Mouse (Mus musculus) gastrocnemius, postnatal 36 days (tissue): ENCODE data around the gene Guk1. TPM values are rescaled to one million over a fixed set of nuclear protein-coding genes. Genes with fewer than 3 reads are reported as not detected.
A peak's percentile ranks its signal among the peaks of the same experiment; 100 is the strongest.

Experiments
- DNase-seq, 2 experiments: peaks; one replicate each; pipeline ENCODE4 v3.0.0; 2022
- intact Hi-C: fragments of 180-260 bp; cut with DNase I; formaldehyde crosslinking; loops from one replicate; pipeline ENCODE4 v1.15.1; 2025
- long read RNA-seq, 2 experiments: library from polyadenylated mRNA; stranded (forward); transcript quantifications; one replicate each; pipeline ENCODE4 v2.0.0; 2021
- total RNA-seq, 2 experiments: library from RNA; stranded (reverse); gene quantifications; 2 replicates each; pipeline ENCODE4 v1.2.3; 2021

The Guk1 gene
- total RNA-seq, result 10 to 100 TPM; 21.2 to 24.7 TPM
- long read RNA-seq, experiment 1, transcript Guk1-204 (8 exons, 1,078 nt), result major isoform, 31 of 51 reads
- long read RNA-seq, experiment 1, partial matches to known transcripts, result 1 of 51 reads
- long read RNA-seq, experiment 1, other reads (novel, unspliced or antisense), result 19 of 51 reads
- long read RNA-seq, experiment 2, transcript Guk1-204 (8 exons, 1,078 nt), result major isoform, 36 of 60 reads
- long read RNA-seq, experiment 2, partial matches to known transcripts, result 0 of 60 reads
- long read RNA-seq, experiment 2, other reads (novel, unspliced or antisense), result 23 of 60 reads

DNA sequence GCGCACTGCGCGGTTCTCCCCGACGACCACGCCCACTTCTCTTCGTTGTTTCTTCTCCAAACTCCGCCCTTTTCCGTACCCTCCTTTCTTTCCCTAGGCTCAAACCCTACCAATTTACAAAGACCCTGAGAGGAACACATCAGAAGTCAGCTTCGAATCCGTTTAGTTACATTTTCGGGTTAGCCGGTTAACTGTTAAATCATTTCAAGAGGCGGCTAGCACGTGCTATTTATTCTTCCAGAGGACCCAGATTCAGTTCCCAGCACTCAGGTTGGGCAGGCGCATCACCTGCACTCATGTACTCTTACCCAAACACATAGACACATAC is at the start of gene Guk1:
Guk1 (minus strand) TSS at position 154 of the 328 bp plus-strand sequence.
- no peak for DNase-seq
- intact Hi-C loops, result no loop called here

- no peak for DNase-seq
- intact Hi-C loops, result loop anchor here (2.0 to 5.0 kb wide), 3 partner anchors 53 to 243 kb away; no protein-coding TSS in a partner anchor
Measured at GRCm38 (mm10) chr11:59239796-59240195, 47.8 kb upstream of the Guk1 start.

- DNase-seq, result no peak
- intact Hi-C loops, result loop anchor here (2.0 kb wide), 1 partner anchor 59 kb away; no protein-coding TSS in a partner anchor
Measured at GRCm38 (mm10) chr11:59239428-59239785, 47.4 kb upstream of the Guk1 start.

- DNase-seq, result peak in 1 of 2 experiments; percentile 25
- intact Hi-C loops, result loop anchor here (2.0 kb wide), 1 partner anchor 60 kb away; no protein-coding TSS in a partner anchor
Measured at GRCm38 (mm10) chr11:59238525-59239427, 46.8 kb upstream of the Guk1 start.

- DNase-seq, result no peak
- intact Hi-C loops, result no loop called here
Measured at GRCm38 (mm10) chr11:59232797-59233196, 40.8 kb upstream of the Guk1 start.

DNA sequence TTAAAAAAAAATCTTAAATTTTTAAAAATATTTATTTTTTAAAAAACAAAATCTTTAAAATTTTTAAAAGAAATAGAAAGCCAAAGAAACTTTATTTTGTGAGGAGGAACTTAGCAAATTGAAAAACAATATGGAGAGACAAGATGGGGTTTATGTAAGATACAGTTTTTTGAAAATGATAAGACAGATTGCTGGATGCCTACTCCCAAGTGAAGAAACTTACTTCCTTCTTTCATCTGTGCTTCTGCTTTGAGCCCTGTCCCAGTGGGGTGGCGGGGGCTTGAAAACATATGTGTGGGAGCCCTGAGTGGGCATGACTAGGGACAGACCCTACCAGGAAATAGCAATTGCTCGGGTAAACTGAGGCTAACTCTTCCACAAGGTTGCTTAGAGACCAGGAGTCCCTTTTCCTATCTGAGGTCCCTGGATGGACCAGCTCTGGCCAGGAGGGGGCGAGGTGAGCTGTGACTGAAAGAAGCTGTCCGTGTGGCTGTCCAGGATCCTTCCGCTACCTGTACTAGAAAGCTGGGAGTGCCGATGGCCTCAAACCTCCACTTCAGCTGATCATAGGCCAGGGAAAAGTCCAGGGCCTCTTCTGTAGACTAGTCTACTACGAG is 38.2 kb upstream of the Guk1 start:
- peak in 1 of 2 experiments; percentile 42 for DNase-seq
- intact Hi-C loops, result no loop called here

DNA sequence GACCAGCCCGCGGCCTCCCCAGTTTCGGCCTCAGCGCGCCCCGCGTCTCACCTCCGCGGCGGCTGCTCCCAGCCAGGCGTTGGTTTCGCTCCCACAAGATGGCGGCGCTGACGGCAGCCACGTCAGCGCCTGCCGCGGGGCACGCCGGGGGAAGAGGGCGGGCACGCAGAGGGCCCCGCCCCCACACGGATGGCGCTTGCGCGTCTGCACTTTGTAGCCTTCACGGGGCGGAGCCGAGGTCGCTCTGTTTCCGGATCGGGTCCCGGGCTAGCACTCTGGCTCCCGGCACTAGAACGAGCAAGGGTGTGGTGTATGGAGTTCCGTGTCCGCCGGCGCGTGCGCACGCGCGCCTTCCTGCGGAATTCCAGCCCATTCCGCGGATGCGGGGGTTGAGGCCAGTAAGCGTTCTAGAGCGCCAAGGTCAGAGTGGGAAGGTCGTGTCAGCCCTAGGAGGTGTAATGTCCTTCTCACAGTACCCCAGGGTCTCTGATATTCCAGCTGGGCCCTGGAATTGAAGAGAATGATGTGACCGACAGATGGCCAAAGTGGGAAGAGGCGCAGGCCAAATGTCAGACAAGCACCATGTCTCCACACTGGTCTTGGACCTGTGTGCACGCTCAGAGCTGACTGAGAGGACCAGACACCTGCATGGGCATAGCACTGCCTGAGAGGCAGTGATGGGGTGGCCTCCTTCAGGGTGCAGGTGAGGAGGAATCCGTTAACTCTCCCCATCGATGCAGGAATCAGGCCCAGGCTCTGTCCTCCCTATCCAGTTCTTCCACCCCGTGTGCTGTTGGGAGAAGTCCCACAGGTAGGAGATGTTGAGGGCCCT is 36.3 kb upstream of the Guk1 start, which contains the start of gene Arf1:
Arf1 (minus strand) TSS at position 149 of the 832 bp plus-strand sequence.
- intact Hi-C loops, result no loop called here
- DNase-seq, result peak; percentile 94 to 96

DNA sequence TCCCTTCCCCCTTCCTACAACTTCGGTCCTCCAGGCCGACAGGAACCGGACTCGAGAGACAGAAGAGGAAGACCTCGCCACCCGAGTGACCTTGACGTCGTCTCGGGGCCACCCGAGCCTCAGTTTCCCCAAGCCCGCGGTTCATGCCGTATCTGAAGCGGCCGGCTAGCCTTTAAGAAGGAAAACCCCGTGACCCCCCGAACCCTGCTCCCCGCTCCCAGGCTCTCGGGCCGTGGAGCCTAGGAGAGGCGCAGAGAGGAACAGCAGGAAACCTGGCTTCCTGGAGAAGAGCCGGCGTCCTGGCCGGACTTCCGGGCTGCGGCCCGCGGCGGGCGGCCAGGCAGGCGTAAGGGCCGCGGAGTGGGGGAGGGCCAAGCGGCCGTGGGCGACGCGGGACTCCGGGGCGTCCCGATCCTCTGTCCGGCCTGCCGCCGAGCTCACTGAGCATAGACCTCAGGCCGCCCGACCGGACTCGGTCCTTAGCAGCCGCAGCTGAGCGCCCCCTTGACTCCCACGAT is 35.7 kb upstream of the Guk1 start:
- DNase-seq, result no peak
- intact Hi-C loops, result no loop called here

GRCm38 (mm10) chr11:59226787-59227603 is 35.0 kb upstream of the Guk1 start:
- intact Hi-C loops, result no loop called here
- no peak for DNase-seq

DNA sequence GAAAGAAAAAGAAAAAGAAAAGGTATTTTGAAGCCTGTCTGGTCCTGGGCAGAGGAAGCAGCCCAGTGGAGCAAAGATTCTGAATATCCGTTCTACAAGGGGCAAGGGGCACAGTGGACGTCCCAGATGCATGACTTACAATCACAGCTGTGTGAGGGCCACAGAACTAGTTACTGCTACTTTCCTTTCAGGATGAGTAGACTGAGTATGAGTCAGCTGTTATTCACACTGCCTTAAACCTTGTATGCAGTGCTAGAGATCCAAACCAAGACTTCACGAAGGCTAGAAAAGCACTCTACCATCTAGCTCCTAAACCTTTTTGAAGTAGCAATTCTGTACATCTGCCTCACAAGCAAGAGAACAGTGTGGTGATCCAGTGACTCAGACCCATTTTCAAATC is 34.2 kb upstream of the Guk1 start:
- intact Hi-C loops, result no loop called here
- no peak for DNase-seq

DNA sequence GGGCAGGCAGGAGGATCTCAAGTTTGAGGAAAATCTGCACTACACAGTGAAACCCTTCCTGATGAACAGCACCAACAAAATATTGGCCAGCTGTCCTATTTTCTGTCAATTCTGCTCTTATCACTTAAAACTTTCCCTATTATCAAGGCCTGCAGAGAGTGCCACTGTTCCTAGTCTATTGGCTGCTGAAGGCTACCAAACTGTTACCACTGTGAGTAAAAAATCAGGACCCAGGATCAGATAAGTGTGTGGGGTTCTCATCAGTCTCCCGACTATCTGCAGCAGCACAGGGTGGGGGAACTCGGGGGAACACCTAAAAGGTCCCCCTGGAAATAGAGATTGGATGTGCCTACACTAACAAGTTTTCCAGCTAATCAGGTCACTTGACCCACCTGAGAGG is 33.2 kb upstream of the Guk1 start:
- intact Hi-C loops, result no loop called here
- no peak for DNase-seq

DNA sequence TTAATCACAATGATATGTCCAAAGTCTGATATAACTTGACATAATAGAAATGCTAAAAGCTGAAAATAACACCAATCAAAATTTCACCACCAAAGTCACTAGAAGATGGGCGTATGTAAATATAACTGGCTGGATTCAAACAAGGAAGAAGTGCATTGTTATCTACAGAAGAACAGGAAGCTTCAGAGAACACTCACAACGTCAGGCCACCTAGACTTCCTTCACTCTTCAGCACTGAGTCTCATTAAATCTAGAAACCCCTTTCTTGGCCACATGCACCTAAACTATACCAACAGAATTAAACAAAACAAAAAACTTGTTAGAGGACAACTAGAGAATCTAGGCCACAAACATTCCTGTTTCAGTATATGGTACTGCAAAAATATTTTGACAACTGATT is 32.5 kb upstream of the Guk1 start:
- intact Hi-C loops, result no loop called here
- DNase-seq, result no peak

DNA sequence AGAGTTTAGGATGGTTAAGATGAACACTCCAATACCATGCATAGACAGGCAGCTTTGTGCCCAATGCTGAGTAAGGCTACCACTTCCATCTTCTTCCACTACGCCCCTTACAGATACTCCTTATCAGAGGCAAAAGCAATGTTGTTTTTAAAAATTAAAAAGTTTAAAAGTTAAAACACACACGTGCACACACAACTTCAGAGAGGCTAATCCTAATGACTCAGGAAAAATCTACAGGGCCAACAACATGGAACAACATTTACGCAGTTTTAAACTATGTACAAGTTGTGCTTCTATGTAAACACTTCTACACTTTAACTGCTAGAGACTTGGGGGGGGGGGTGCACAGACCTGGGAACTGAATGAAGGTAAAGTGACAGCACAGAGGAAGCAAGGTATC is 32.0 kb upstream of the Guk1 start:
- no peak for DNase-seq
- intact Hi-C loops, result no loop called here

GRCm38 (mm10) chr11:59222306-59222705 is 30.3 kb upstream of the Guk1 start:
- DNase-seq, result no peak
- intact Hi-C loops, result no loop called here

GRCm38 (mm10) chr11:59221604-59222003 is 29.6 kb upstream of the Guk1 start:
- intact Hi-C loops, result no loop called here
- no peak for DNase-seq

- intact Hi-C loops, result no loop called here
- no peak for DNase-seq
Measured at GRCm38 (mm10) chr11:59219064-59219463, 27.1 kb upstream of the Guk1 start.

DNA sequence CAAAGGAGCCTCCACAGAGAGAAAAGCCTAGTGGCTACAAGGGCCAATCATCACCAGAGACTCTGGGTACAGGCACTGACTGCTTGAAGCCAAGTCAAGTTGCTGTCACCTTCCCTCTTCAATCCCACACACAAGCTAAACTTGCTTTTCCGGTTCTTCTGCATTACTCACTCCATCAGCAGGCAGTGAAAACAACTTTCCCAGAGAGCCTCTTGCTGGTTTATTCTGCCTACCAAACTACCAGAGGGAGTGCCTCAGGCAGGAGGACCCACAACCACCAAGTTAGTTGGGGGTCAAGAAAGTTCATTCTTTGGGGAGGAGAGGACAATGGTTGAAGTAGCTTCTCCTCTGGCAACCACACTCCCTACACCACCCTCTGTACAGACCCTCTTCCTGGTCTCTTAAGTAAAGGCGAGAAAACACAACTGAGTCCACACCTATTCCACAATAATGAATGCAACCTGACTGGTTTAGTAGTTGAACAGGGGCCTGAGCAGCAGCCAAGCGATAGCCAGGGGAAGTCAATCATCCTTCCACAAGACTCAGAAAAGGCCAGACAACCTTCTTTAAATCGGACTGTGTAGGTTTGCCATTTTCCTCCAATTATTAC is 26.5 kb upstream of the Guk1 start:
- no peak for DNase-seq
- intact Hi-C loops, result no loop called here

DNA sequence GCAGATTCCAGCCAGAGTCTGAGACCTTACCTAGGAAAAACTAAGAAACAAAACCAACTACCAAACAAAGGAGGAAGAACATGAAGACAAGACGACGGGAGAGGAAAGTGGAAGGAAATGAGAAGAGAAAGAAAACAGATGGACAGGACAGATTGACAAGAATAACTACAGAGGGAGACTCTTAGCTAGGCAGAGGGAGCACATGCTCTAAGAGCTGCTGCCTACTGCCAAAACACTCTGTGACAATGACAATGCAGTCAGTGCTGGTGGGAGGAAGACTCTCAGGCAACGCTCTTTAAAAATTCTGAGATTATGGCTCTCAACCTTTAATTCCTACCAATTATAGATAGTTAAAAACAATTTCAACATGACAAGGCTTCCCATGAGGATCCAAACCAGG is 24.9 kb upstream of the Guk1 start:
- intact Hi-C loops, result no loop called here
- no peak for DNase-seq
